Mouse (Mus musculus) kidney, adult 2 months (tissue): ENCODE measurements at regions not wholly inside any gene's neighbourhood (a gene's known extent, or its start where the extent isn't known, plus 50 kb on each side); places are given as distances from the start of the nearest gene placed in this dataset.

ENCODE experiments used
- DNase-seq: peaks from one replicate; pipeline ENCODE4 v3.0.0; 2021
- H3K27ac ChIP-seq: fragments of 200-500 bp; 2 replicates; pipeline ENCODE4 v1.5.1; 2012; ENCODE audit warnings: low read depth, low read length, control low read depth, inconsistent platforms; ENCODE audit not compliant: insufficient read depth
- H3K27me3 ChIP-seq: fragments of 200-500 bp; replicated peaks from 2 replicates; pipeline ENCODE4 v1.6.1; 2012; ENCODE audit warnings: mild to moderate bottlenecking, moderate library complexity, low read length, inconsistent platforms; ENCODE audit not compliant: control insufficient read depth, insufficient read depth
- H3K36me3 ChIP-seq: fragments of 200-500 bp; 2 replicates; pipeline ENCODE4 v1.6.1; 2012; ENCODE audit warnings: mild to moderate bottlenecking, moderate library complexity, low read length, inconsistent platforms; ENCODE audit not compliant: control insufficient read depth, insufficient read depth
- H3K4me1 ChIP-seq: fragments of 200-500 bp; 2 replicates; pipeline ENCODE4 v1.6.1; 2011; ENCODE audit warnings: low read length; ENCODE audit not compliant: control insufficient read depth, insufficient read depth
- H3K4me3 ChIP-seq: fragments of 200-500 bp; 2 replicates; pipeline ENCODE4 v1.5.1; 2011; ENCODE audit warnings: mild to moderate bottlenecking, low read depth, low read length, control low read depth; ENCODE audit not compliant: insufficient read depth
- CTCF ChIP-seq: fragments of 200-500 bp; conservative IDR thresholded peaks from 2 replicates; pipeline ENCODE4 v1.5.1; 2011; ENCODE audit warnings: low read depth, mild to moderate bottlenecking, control low read depth, low read length, moderate library complexity, mixed read lengths; ENCODE audit not compliant: insufficient read depth, insufficient read length
- POLR2A ChIP-seq: fragments of 200-500 bp; IDR thresholded peaks from one replicate; pipeline ENCODE4 v1.6.1; 2011; ENCODE audit warnings: low read depth, low read length, control low read depth
- WGBS: fragments of 180-500 bp; shearing (Covaris S2); methylation state at CpG from one replicate; pipeline ENCODE4 v1.1.7; 2018; 5-methylcytosine and 5-hydroxymethylcytosine counted together

- 92% methylated on average over 1 of the region's 1 CpGs for WGBS
These were observed 96.1 kb downstream of the Cct6b start for GRCm38 (mm10) chr11:82668026-82668425.

GRCm38 (mm10) chr11:82664076-82664475, 100.0 kb downstream of the Cct6b start:
- Histone ChIP-seq H3K4me1 (no peaks in the 10 kb centered on the region), H3K27me3 (no peaks in the 10 kb centered on the region), H3K36me3 (no peaks in the 10 kb centered on the region), H3K27ac (no peak overlapping the region), H3K4me3 (no peak overlapping the region)
- TF ChIP-seq CTCF (no peak), POLR2A (no peak)
- 86% methylated on average over 1 of the region's 1 CpGs for whole genome bisulfite sequencing
- no peak for DNase-seq

More at GRCm38 (mm10) chr11:82668026-82668425, 96.1 kb downstream of the Cct6b start:
- no peak for DNase-seq
- TF ChIP-seq CTCF: no peak
- TF ChIP-seq POLR2A: no peak
- Histone ChIP-seq H3K4me1 (no peaks in the 10 kb centered on the region), H3K27me3 (no peaks in the 10 kb centered on the region), H3K27ac (no peak overlapping the region), H3K4me3 (no peak overlapping the region), H3K36me3 (no peaks in the 10 kb centered on the region)

DNA sequence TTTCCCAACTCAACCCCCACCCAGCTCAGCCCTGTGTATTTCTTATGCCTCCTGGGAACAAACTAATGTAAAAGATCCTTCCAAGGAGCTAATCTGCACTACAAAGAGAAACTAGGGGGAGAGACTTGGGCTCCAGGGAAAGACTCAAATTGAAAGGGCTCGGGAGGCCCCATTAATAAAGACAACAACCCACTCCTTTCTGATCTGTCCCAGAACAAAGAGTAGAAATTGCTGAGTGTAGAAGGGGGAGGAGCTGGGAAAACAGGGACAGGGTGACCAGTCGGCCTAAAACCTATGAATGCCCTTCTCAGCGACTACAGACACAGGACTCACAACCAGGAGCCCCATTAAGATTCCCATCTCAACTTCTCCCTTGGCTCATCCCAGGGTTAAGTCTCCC, 102.0 kb downstream of the Cct6b start:
- Histone ChIP-seq H3K27me3 (no peaks in the 10 kb centered on the region), H3K4me1 (no peaks in the 10 kb centered on the region), H3K4me3 (no peak overlapping the region), H3K27ac (no peak overlapping the region), H3K36me3 (no peaks in the 10 kb centered on the region)
- 44% methylated on average over 3 of the region's 3 CpGs for WGBS
- TF ChIP-seq CTCF: no peak
- DNase-seq: no peak

GRCm38 (mm10) chr11:82651751-82652150, 112.4 kb downstream of the Cct6b start:
- Histone ChIP-seq H3K36me3 (no peaks in the 10 kb centered on the region), H3K27me3 (no peaks in the 10 kb centered on the region), H3K4me3 (no peak overlapping the region), H3K27ac (no peak overlapping the region), H3K4me1 (no peaks in the 10 kb centered on the region)
- WGBS: 45% methylated on average over 5 of the region's 5 CpGs
- TF ChIP-seq POLR2A (no peak), CTCF (no peak)
- DNase-seq: no peak

GRCm38 (mm10) chr11:82638513-82638912, 125.6 kb downstream of the Cct6b start:
- Histone ChIP-seq H3K4me3 (no peak overlapping the region), H3K4me1 (no peaks in the 10 kb centered on the region), H3K27ac (no peak overlapping the region), H3K27me3 (no peaks in the 10 kb centered on the region), H3K36me3 (no peaks in the 10 kb centered on the region)
- no peak for DNase-seq
- no peak for TF ChIP-seq CTCF
- TF ChIP-seq POLR2A: no peak
- WGBS: 51% methylated on average over 4 of the region's 4 CpGs

DNA sequence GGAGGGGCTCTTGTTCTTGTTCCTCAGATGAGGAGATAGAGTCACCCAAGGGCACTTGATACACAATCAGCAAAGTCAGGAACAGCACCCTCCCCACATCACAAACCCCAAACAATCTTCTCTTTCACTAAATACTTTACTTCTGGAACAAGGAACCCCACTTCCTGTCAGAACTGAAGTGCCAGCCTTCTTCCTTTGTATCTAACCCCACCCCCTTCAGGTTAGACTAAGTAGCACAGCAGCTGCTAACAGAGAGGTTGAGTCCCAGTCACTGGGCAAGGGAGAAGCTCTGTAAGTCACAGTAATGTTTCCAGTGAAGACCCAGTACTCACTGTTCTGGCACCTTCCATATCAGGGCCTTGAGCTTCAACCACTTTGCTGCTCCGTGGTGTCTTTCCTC, 131.9 kb downstream of the Cct6b start:
- no peak overlapping the region for H3K27ac ChIP-seq
- WGBS: 90% methylated on average over 1 of the region's 1 CpGs
- H3K36me3 ChIP-seq: no peaks in the 10 kb centered on the region

GRCm38 (mm10) chr11:82631387-82631786, 132.7 kb downstream of the Cct6b start:
- no peaks in the 10 kb centered on the region for H3K27me3 ChIP-seq
- no peak overlapping the region for H3K4me3 ChIP-seq
- H3K36me3 ChIP-seq: no peaks in the 10 kb centered on the region
- no peak for TF ChIP-seq POLR2A
- no peak for TF ChIP-seq CTCF
- WGBS: 32% methylated on average over 4 of the region's 4 CpGs
- no peak overlapping the region for H3K27ac ChIP-seq
- H3K4me1 ChIP-seq: no peaks in the 10 kb centered on the region
- no peak for DNase-seq

More for the DNA sequence above, 131.9 kb downstream of the Cct6b start:
- Histone ChIP-seq H3K27me3 (no peaks in the 10 kb centered on the region), H3K4me3 (no peak overlapping the region), H3K4me1 (no peaks in the 10 kb centered on the region)
- no peak for DNase-seq
- TF ChIP-seq POLR2A: no peak
- TF ChIP-seq CTCF: no peak

DNA sequence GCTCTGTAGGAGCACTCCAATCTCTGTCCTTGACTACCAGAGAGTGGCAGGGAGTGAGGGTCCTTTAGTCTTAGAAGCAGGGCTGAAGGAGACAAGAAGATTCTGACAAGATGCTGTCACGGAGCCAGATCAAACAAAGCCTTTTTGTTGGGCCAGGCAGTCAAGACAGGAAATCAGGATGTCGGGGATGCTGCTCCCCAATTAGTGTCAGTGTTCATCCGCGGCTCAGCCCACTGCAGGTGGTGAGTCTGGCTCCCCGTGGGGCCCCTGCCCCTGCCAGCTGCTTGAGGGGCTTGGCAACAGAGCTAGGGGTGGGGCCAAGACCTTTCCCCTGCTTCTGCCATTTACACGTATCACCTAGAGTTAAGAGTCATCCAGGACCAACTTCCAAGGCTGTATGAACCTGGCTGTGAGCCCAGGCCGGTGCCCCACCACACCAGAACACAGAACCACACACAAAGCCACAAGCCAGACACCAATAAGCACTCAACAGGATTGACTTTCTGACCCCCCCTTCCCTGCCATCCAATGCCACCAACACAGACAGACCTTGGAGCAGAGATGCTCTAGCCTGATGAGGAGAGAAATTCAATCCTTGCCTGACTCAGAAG, 137.5 kb downstream of the Cct6b start:
- no peak for TF ChIP-seq CTCF
- no peak for DNase-seq
- Histone ChIP-seq H3K36me3 (no peaks in the 10 kb centered on the region), H3K4me1 (no peaks in the 10 kb centered on the region), H3K27ac (no peak overlapping the region), H3K4me3 (no peak overlapping the region), H3K27me3 (no peaks in the 10 kb centered on the region)
- WGBS: 46% methylated on average over 7 of the region's 7 CpGs
